Mouse (Mus musculus): ENCODE measurements at regions not wholly inside any gene's neighbourhood (a gene's known extent, or its start where the extent isn't known, plus 50 kb on each side); places are given as distances from the start of the nearest gene placed in this dataset.
"Not testable (repeated sequence)": the region's sequence is repeated elsewhere in the genome, so short reads cannot be mapped to it uniquely, and the experiment has no call there.

- H3K27me3 ChIP-seq; H3K27ac ChIP-seq; H3K4me1 ChIP-seq (replicated peaks); H3K9ac ChIP-seq; H3K36me3 ChIP-seq; H3K4me3 ChIP-seq; H3K4me2 ChIP-seq; H3K9me3 ChIP-seq: not testable (repeated sequence)
- 90% methylated on average over 15 of the region's 15 CpGs for WGBS
- peak; percentile 79 for ATAC-seq (ENCODE audit: low FRiP score)
Observed at GRCm38 (mm10) chr13:13888847-13889246, 65.4 kb upstream of the B3galnt2 start.

GRCm38 (mm10) chr13:13889297-13890120 lies 64.8 kb upstream of the B3galnt2 start:
- Histone ChIP-seq H3K27ac (no peak overlapping the region), H3K9ac (peak overlapping the region; percentile 53; the same call in 1 of the 2 replicates), H3K27me3 (0 out of 2 replicates have a peak, but pooled peaks cover 4% of the 10 kb centered on the region), H3K36me3 (no peaks in the 10 kb centered on the region), H3K9me3 (peaks cover 5% of the 10 kb centered on the region; the same call in 1 of the 2 replicates), H3K4me1 (replicated peaks) (no peaks in the 10 kb centered on the region), H3K4me3 (peak overlapping the region; percentile 42), H3K4me2 (peak overlapping the region; percentile 51)
- peak; percentile 95 for ATAC-seq (ENCODE audit: low FRiP score)
- 18% methylated on average over 17 of the region's 17 CpGs for WGBS

- not testable (repeated sequence) for H3K4me1 ChIP-seq (replicated peaks); H3K27ac ChIP-seq; H3K36me3 ChIP-seq; ATAC-seq (ENCODE audit: low FRiP score); H3K9ac ChIP-seq; H3K9me3 ChIP-seq; H3K4me3 ChIP-seq; H3K27me3 ChIP-seq; H3K4me2 ChIP-seq
- 93% methylated on average over 16 of the region's 16 CpGs for WGBS
Observed at GRCm38 (mm10) chr13:13902186-13902585, 52.1 kb upstream of the B3galnt2 start.
